Mouse (Mus musculus) stomach, postnatal 0 days (tissue): ENCODE measurements around the gene Fbxo39. TPM values are rescaled to one million over a fixed set of nuclear protein-coding genes. Genes with fewer than 3 reads are reported as not detected.

ENCODE experiments used
- ATAC-seq: fragments of 200-750 bp; cut with Nextera tagmentation; 2 replicates; pipeline ENCODE4 v1.8.0; 2017; ENCODE audit not compliant: low FRiP score, low TSS enrichment
- DNase-seq: peaks from one replicate; pipeline ENCODE4 v3.0.0-alpha.2; 2016; ENCODE audit warnings: low spot score
- H3K27ac ChIP-seq: fragments of 300-500 bp; sonication (generic); replicated peaks from 2 replicates; pipeline ENCODE4 v1.5.1; 2014; ENCODE audit warnings: mild to moderate bottlenecking, control low read depth
- H3K27me3 ChIP-seq: fragments of 300-500 bp; sonication (generic); 2 replicates; pipeline ENCODE4 v1.6.1; 2014; ENCODE audit warnings: low read length; ENCODE audit not compliant: control insufficient read depth, insufficient read depth
- H3K36me3 ChIP-seq: fragments of 300-500 bp; sonication (generic); 2 replicates; pipeline ENCODE4 v1.6.1; 2014; ENCODE audit warnings: low read length, mixed read lengths; ENCODE audit not compliant: control insufficient read depth, insufficient read depth
- H3K4me1 ChIP-seq: fragments of 300-500 bp; sonication (generic); replicated peaks from 2 replicates; pipeline ENCODE4 v1.6.1; 2014; ENCODE audit warnings: antibody characterized with exemption; ENCODE audit not compliant: control insufficient read depth, insufficient read depth
- H3K4me2 ChIP-seq: fragments of 300-500 bp; sonication (generic); replicated peaks from 2 replicates; pipeline ENCODE4 v1.6.1; 2014; ENCODE audit warnings: low read depth, mild to moderate bottlenecking, control low read depth, moderate library complexity
- H3K4me3 ChIP-seq: fragments of 300-500 bp; sonication (generic); 2 replicates; pipeline ENCODE4 v1.5.1; 2014; ENCODE audit warnings: low read depth, low read length, control low read depth
- H3K9ac ChIP-seq: fragments of 300-500 bp; sonication (generic); 2 replicates; pipeline ENCODE4 v1.6.1; 2014; ENCODE audit warnings: mild to moderate bottlenecking, low read length, control low read depth, mixed read lengths
- H3K9me3 ChIP-seq: fragments of 300-500 bp; sonication (generic); 2 replicates; pipeline ENCODE4 v1.6.1; 2016; ENCODE audit warnings: low read length; ENCODE audit not compliant: control insufficient read depth
- CTCF ChIP-seq: IDR thresholded peaks from 2 replicates; pipeline ENCODE4 v1.5.1; 2016; ENCODE audit warnings: antibody characterized with exemption, low read depth, mild to moderate bottlenecking, moderate library complexity
- EP300 ChIP-seq: optimal IDR thresholded peaks from 2 replicates; pipeline ENCODE3; 2016; ENCODE audit warnings: antibody characterized with exemption
- WGBS: fragments of 180-500 bp; shearing (Covaris S2); extraction: QIAGEN DNeasy Blood & Tissue Kit; methylation state at CpG from one replicate; pipeline ENCODE4 v1.1.7; 2014; 5-methylcytosine and 5-hydroxymethylcytosine counted together
- polyA plus RNA-seq: library from polyadenylated mRNA; unstranded; fragments of >200 nt; fragmentation: Nextera tagmentation; extraction: Ambion mirVana; gene quantifications from 2 replicates; pipeline ENCODE4 v1.2.1, GENCODE M21; 2015

Fbxo39 gene
- polyA plus RNA-seq, 1 experiment from 2014 or later, result not detected

DNA sequence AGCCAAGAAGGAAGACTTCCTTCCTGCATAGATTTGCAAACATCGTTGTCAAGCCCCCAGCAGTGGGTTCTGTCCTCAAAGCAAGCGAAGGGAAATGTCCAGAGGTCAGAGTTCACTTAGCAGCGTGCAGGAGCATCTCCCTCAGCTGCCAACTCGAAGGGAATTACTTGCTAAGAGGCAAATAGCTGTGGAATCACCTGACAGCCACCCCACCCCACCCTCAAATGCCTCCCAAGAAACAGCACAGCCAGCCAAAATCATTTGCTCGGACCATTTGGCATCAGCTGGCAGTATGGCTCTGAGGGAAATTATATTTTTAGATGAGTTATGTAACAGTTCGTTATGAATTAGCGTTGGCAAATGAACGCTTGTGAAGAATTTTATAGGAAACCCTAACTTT, 34.8 kb downstream of the Fbxo39 start:
- Histone ChIP-seq H3K4me1 (no peaks in the 10 kb centered on the region), H3K27ac (no peak overlapping the region), H3K9ac (no peak overlapping the region), H3K27me3 (no peaks in the 10 kb centered on the region), H3K36me3 (no peaks in the 10 kb centered on the region), H3K4me3 (no peak overlapping the region), H3K4me2 (no peak overlapping the region), H3K9me3 (no peaks in the 10 kb centered on the region)
- WGBS, result 35% methylated on average over 8 of the region's 8 CpGs
- DNase-seq (no peak), ATAC-seq (no peak)
- no peak for TF ChIP-seq EP300
- no peak for TF ChIP-seq CTCF

GRCm38 (mm10) chr11:72349652-72350051, 35.4 kb downstream of the Fbxo39 start:
- WGBS, result 16% methylated on average over 4 of the region's 4 CpGs
- no peak overlapping the region for H3K27ac ChIP-seq
- DNase-seq (no peak), ATAC-seq (no peak)
- H3K9ac ChIP-seq, result no peak overlapping the region
- H3K4me3 ChIP-seq, result no peak overlapping the region
- no peaks in the 10 kb centered on the region for H3K36me3 ChIP-seq
- H3K4me2 ChIP-seq, result no peak overlapping the region
- H3K27me3 ChIP-seq, result no peaks in the 10 kb centered on the region
- H3K9me3 ChIP-seq, result no peaks in the 10 kb centered on the region
- TF ChIP-seq EP300 (no peak), CTCF (no peak)
- no peaks in the 10 kb centered on the region for H3K4me1 ChIP-seq

GRCm38 (mm10) chr11:72352272-72352671, 38.0 kb downstream of the Fbxo39 start:
- no peak overlapping the region for H3K27ac ChIP-seq
- H3K4me1 ChIP-seq, result no peaks in the 10 kb centered on the region
- H3K4me3 ChIP-seq, result no peak overlapping the region
- DNase-seq (no peak), ATAC-seq (no peak)
- 81% methylated on average over 1 of the region's 1 CpGs for WGBS
- no peaks in the 10 kb centered on the region for H3K36me3 ChIP-seq
- TF ChIP-seq EP300 (no peak), CTCF (no peak)
- H3K27me3 ChIP-seq, result no peaks in the 10 kb centered on the region
- H3K9me3 ChIP-seq, result no peaks in the 10 kb centered on the region
- no peak overlapping the region for H3K4me2 ChIP-seq
- H3K9ac ChIP-seq, result no peak overlapping the region

DNA sequence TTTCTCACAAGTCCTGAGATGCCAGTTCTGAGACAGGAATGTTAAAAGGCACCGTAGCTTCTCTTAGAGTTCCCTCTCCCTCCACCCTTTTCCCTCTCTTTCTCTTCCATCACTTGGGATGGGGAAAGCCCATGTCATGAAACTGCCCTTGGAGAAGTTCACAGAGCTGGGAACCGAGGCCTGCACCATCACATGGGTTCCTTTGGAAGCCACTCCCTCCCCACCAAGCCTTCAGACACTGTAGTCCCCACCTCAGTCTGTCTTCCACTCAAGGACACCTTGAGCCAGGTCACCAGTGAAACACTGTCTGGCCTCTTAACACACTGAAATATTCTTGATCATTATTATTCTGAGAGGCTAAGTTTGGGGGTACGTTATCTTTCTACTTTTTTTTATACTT, 38.9 kb downstream of the Fbxo39 start:
- ATAC-seq (no peak), DNase-seq (no peak)
- Histone ChIP-seq H3K9me3 (no peaks in the 10 kb centered on the region), H3K27me3 (no peaks in the 10 kb centered on the region), H3K9ac (no peak overlapping the region), H3K4me3 (no peak overlapping the region), H3K27ac (no peak overlapping the region), H3K4me1 (no peaks in the 10 kb centered on the region), H3K36me3 (no peaks in the 10 kb centered on the region), H3K4me2 (no peak overlapping the region)
- 74% methylated on average over 3 of the region's 3 CpGs for WGBS
- no peak for TF ChIP-seq EP300

- Histone ChIP-seq H3K27me3 (no peaks in the 10 kb centered on the region), H3K4me1 (no peaks in the 10 kb centered on the region), H3K9me3 (no peaks in the 10 kb centered on the region), H3K4me2 (peak overlapping the region; percentile 38), H3K27ac (no peak overlapping the region), H3K36me3 (no peaks in the 10 kb centered on the region), H3K9ac (no peak overlapping the region), H3K4me3 (no peak overlapping the region)
- 18% methylated on average over 20 of the region's 20 CpGs for WGBS
- no peak for TF ChIP-seq EP300
- TF ChIP-seq CTCF, result peak; percentile 95
- peak; percentile 46; the same call in 1 of the 2 replicates for ATAC-seq
- DNase-seq, result peak; percentile 74
These were observed 40.9 kb downstream of the Fbxo39 start for GRCm38 (mm10) chr11:72354971-72355728.
